Mouse (Mus musculus): Measurements from ENCODE around the gene Gpatch8.

- TF ChIP-seq GATA1 (IDR thresholded peaks at IDR 0.05; ENCODE audit: low read length) (no peak), TAL1 (IDR thresholded peaks at IDR 0.05; ENCODE audit: low read length) (no peak)
These were observed 119.8 kb downstream of the Gpatch8 start for GRCm38 (mm10) chr11:102436471-102436790.
